Mouse (Mus musculus): ENCODE measurements around the gene Lrrc8d. TPM values are rescaled to one million over a fixed set of nuclear protein-coding genes. Genes with fewer than 3 reads are reported as not detected.

Gene Lrrc8d
- polyA plus RNA-seq, 1 experiment, result 24.8 TPM

- peaks cover 4% of the 10 kb centered on the region for H3K79me2 ChIP-seq (ENCODE audit: control insufficient read depth, insufficient read depth)
- TF ChIP-seq POLR2A (IDR thresholded peaks at IDR 0.05; ENCODE audit: insufficient read length, low read depth) (no peak), CEBPB (IDR thresholded peaks at IDR 0.05; ENCODE audit: insufficient read depth, poor library complexity, severe bottlenecking) (no peak), MAX (IDR thresholded peaks at IDR 0.05; ENCODE audit: low read depth) (no peak), MYOG (IDR thresholded peaks at IDR 0.05; ENCODE audit: control insufficient read depth in 1 of 3, insufficient read depth in 1 of 3, insufficient read length in 2 of 3, low read depth in 2 of 3) (peak in 2 of 3 experiments; percentile 22 to 32), SRF (IDR thresholded peaks at IDR 0.05; ENCODE audit: control insufficient read depth, insufficient read length, low read depth) (no peak), USF1 (IDR thresholded peaks at IDR 0.05; ENCODE audit: low read depth) (no peak), MYOD1 (IDR thresholded peaks at IDR 0.05; ENCODE audit: control insufficient read depth in 1 of 3, insufficient read length in 2 of 3, low read depth in 2 of 3) (peak in 1 of 3 experiments; percentile 76), TCF12 (IDR thresholded peaks at IDR 0.05; ENCODE audit: insufficient read depth, poor library complexity, severe bottlenecking) (no peak)
- H3K4me3 ChIP-seq, result peak overlapping the region; percentile 13
- H3ac ChIP-seq (ENCODE audit: control insufficient read depth, insufficient read length), result no peak overlapping the region
- H3K36me3 ChIP-seq (ENCODE audit: control insufficient read depth, insufficient read depth), result no peaks in the 10 kb centered on the region
- peak overlapping the region; percentile 88 for H3K4me2 ChIP-seq (ENCODE audit: low read depth)
- no peaks in the 10 kb centered on the region for H3K27me3 ChIP-seq (ENCODE audit: control insufficient read depth, insufficient read depth, insufficient read length)
These were observed 93.2 kb downstream of the Lrrc8d start for GRCm38 (mm10) chr5:105792853-105793547.

GRCm38 (mm10) chr5:105793548-105793940 is 93.8 kb downstream of the Lrrc8d start:
- Histone ChIP-seq H3K4me2 (ENCODE audit: low read depth) (no peak overlapping the region), H3K79me2 (ENCODE audit: control insufficient read depth, insufficient read depth) (peaks cover 4% of the 10 kb centered on the region), H3K4me3 (no peak overlapping the region), H3K36me3 (ENCODE audit: control insufficient read depth, insufficient read depth) (no peaks in the 10 kb centered on the region), H3K27me3 (ENCODE audit: control insufficient read depth, insufficient read depth, insufficient read length) (no peaks in the 10 kb centered on the region), H3ac (ENCODE audit: control insufficient read depth, insufficient read length) (no peak overlapping the region)
- TF ChIP-seq USF1 (IDR thresholded peaks at IDR 0.05; ENCODE audit: low read depth) (no peak), MYOD1 (IDR thresholded peaks at IDR 0.05; ENCODE audit: control insufficient read depth in 1 of 3, insufficient read length in 2 of 3, low read depth in 2 of 3) (no peak), CEBPB (IDR thresholded peaks at IDR 0.05; ENCODE audit: insufficient read depth, poor library complexity, severe bottlenecking) (no peak), POLR2A (IDR thresholded peaks at IDR 0.05; ENCODE audit: insufficient read length, low read depth) (no peak), TCF3 (IDR thresholded peaks at IDR 0.05; ENCODE audit: insufficient read length, low read depth) (no peak), POLR2AphosphoS2 (IDR thresholded peaks at IDR 0.05; ENCODE audit: insufficient read length, low read depth) (no peak), MAX (IDR thresholded peaks at IDR 0.05; ENCODE audit: low read depth) (no peak), REST (IDR thresholded peaks at IDR 0.05; ENCODE audit: insufficient read depth, insufficient read length) (no peak), TCF12 (IDR thresholded peaks at IDR 0.05; ENCODE audit: insufficient read depth, poor library complexity, severe bottlenecking) (no peak), SRF (IDR thresholded peaks at IDR 0.05; ENCODE audit: control insufficient read depth, insufficient read length, low read depth) (no peak), MYOG (IDR thresholded peaks at IDR 0.05; ENCODE audit: control insufficient read depth in 1 of 3, insufficient read depth in 1 of 3, insufficient read length in 2 of 3, low read depth in 2 of 3) (no peak), E2F4 (IDR thresholded peaks at IDR 0.05; ENCODE audit: insufficient read depth) (no peak)

- Histone ChIP-seq H3K27me3 (ENCODE audit: control insufficient read depth, insufficient read depth, insufficient read length) (no peaks in the 10 kb centered on the region), H3K4me3 (no peak overlapping the region), H3ac (ENCODE audit: control insufficient read depth, insufficient read length) (no peak overlapping the region), H3K79me2 (ENCODE audit: control insufficient read depth, insufficient read depth) (no peaks in the 10 kb centered on the region), H3K4me2 (ENCODE audit: low read depth) (peak overlapping the region; percentile 10), H3K36me3 (ENCODE audit: control insufficient read depth, insufficient read depth) (no peaks in the 10 kb centered on the region)
- TF ChIP-seq POLR2A (IDR thresholded peaks at IDR 0.05; ENCODE audit: insufficient read length, low read depth) (no peak), REST (IDR thresholded peaks at IDR 0.05; ENCODE audit: insufficient read depth, insufficient read length) (no peak), MYOG (IDR thresholded peaks at IDR 0.05; ENCODE audit: control insufficient read depth in 1 of 3, insufficient read depth in 1 of 3, insufficient read length in 2 of 3, low read depth in 2 of 3) (no peak), SRF (IDR thresholded peaks at IDR 0.05; ENCODE audit: control insufficient read depth, insufficient read length, low read depth) (no peak), MYOD1 (IDR thresholded peaks at IDR 0.05; ENCODE audit: control insufficient read depth in 1 of 3, insufficient read length in 2 of 3, low read depth in 2 of 3) (no peak), E2F4 (IDR thresholded peaks at IDR 0.05; ENCODE audit: insufficient read depth) (no peak), TCF12 (IDR thresholded peaks at IDR 0.05; ENCODE audit: insufficient read depth, poor library complexity, severe bottlenecking) (no peak), CEBPB (IDR thresholded peaks at IDR 0.05; ENCODE audit: insufficient read depth, poor library complexity, severe bottlenecking) (no peak), POLR2AphosphoS2 (IDR thresholded peaks at IDR 0.05; ENCODE audit: insufficient read length, low read depth) (no peak)
These were observed 98.7 kb downstream of the Lrrc8d start for GRCm38 (mm10) chr5:105798421-105798820.

- TF ChIP-seq REST (IDR thresholded peaks at IDR 0.05; ENCODE audit: insufficient read depth, insufficient read length), result no peak
- TF ChIP-seq MYOG (IDR thresholded peaks at IDR 0.05; ENCODE audit: control insufficient read depth in 1 of 3, insufficient read depth in 1 of 3, insufficient read length in 2 of 3, low read depth in 2 of 3), result no peak
- TF ChIP-seq POLR2A (IDR thresholded peaks at IDR 0.05; ENCODE audit: insufficient read length, low read depth), result no peak
- TF ChIP-seq USF1 (IDR thresholded peaks at IDR 0.05; ENCODE audit: low read depth), result no peak
- no peak for TF ChIP-seq E2F4 (IDR thresholded peaks at IDR 0.05; ENCODE audit: insufficient read depth)
- no peak for TF ChIP-seq POLR2AphosphoS2 (IDR thresholded peaks at IDR 0.05; ENCODE audit: insufficient read length, low read depth)
- TF ChIP-seq MYOD1 (IDR thresholded peaks at IDR 0.05; ENCODE audit: control insufficient read depth in 1 of 3, insufficient read length in 2 of 3, low read depth in 2 of 3), result no peak
- TF ChIP-seq SRF (IDR thresholded peaks at IDR 0.05; ENCODE audit: control insufficient read depth, insufficient read length, low read depth), result no peak
- no peak for TF ChIP-seq CEBPB (IDR thresholded peaks at IDR 0.05; ENCODE audit: insufficient read depth, poor library complexity, severe bottlenecking)
- TF ChIP-seq MAX (IDR thresholded peaks at IDR 0.05; ENCODE audit: low read depth), result no peak
- no peak for TF ChIP-seq TCF3 (IDR thresholded peaks at IDR 0.05; ENCODE audit: insufficient read length, low read depth)
- TF ChIP-seq TCF12 (IDR thresholded peaks at IDR 0.05; ENCODE audit: insufficient read depth, poor library complexity, severe bottlenecking), result no peak
- H3K4me2 ChIP-seq (ENCODE audit: low read depth), result no peak overlapping the region
These were observed 100.3 kb downstream of the Lrrc8d start for GRCm38 (mm10) chr5:105799850-105800635.

More at GRCm38 (mm10) chr5:105799850-105800635, 100.3 kb downstream of the Lrrc8d start:
- Histone ChIP-seq H3K79me2 (ENCODE audit: control insufficient read depth, insufficient read depth) (no peaks in the 10 kb centered on the region), H3K27me3 (ENCODE audit: control insufficient read depth, insufficient read depth, insufficient read length) (no peaks in the 10 kb centered on the region), H3K4me3 (no peak overlapping the region), H3K36me3 (ENCODE audit: control insufficient read depth, insufficient read depth) (no peaks in the 10 kb centered on the region), H3ac (ENCODE audit: control insufficient read depth, insufficient read length) (no peak overlapping the region)

All from myocyte (in vitro differentiated cells).